Comparison of ENCODE assay signal across 8 mouse cellular contexts in the genomic region with DNA sequence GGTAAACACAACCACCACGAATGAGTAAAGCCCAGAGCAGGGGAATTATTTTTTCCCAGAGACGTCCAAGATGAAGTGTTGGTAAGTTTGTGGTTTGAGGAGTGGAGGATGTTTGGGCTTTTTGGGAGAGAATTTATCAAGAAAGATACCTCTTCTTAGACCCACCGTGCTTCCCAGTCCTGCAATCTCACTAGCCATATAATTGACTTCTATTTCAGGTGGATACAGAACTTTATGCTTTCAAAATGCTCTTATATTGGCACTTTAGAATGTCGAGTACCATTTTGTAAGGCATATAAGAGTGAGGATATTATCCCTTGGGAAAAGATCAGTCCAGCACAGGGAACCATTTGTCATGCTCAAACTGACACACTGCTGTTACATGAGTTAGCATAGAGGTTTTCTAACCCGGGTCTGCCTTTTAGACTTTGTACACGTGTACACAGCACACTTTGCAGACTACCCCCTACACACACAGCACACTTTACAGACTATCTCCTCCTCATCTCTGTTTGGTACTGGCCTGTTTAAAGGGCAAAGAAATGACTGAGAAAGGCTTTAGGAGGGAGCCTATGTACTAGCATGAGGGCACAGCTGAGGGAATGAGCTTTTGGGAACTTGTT. TPM values are rescaled to one million over a fixed set of nuclear protein-coding genes. Genes with fewer than 3 reads are reported as not detected.
DNase-seq lines count a peak whose midpoint lies in the region; ATAC-seq and TF ChIP-seq lines count a peak whose summit lies in the region.

No protein-coding gene starts in this region.

- no peak for TF ChIP-seq EP300 in lung, postnatal 0 days (IDR thresholded peaks at IDR 0.05)

- peak overlapping the region; percentile 94 for H3K27ac ChIP-seq in lung, postnatal 0 days (ENCODE audit: low read length)
- peak overlapping the region; percentile 99 for H3K27ac ChIP-seq in embryonic facial prominence, embryonic 13.5 days
- peak overlapping the region; percentile 99 for H3K27ac ChIP-seq in limb, embryonic 13.5 days
- H3K27ac ChIP-seq in small intestine, adult 2 months (ENCODE audit: insufficient read depth, low read depth, low read length): peak overlapping the region; percentile 52

- no peak for TF ChIP-seq CTCF in lung, postnatal 0 days (IDR thresholded peaks at IDR 0.05)
- no peak for TF ChIP-seq CTCF in small intestine, adult 2 months (IDR thresholded peaks at IDR 0.05; ENCODE audit: extremely low read depth, insufficient read length, insufficient replicate concordance, low read depth, low read length)

- H3K9me3 ChIP-seq in lung, postnatal 0 days (ENCODE audit: low read length): no peaks in the 10 kb centered on the region
- no peaks in the 10 kb centered on the region for H3K9me3 ChIP-seq in embryonic facial prominence, embryonic 13.5 days
- H3K9me3 ChIP-seq in limb, embryonic 13.5 days: no peaks in the 10 kb centered on the region

- H3K27me3 ChIP-seq in lung, postnatal 0 days (replicated peaks; ENCODE audit: insufficient read depth, low read length): no peaks in the 10 kb centered on the region
- no peaks in the 10 kb centered on the region for H3K27me3 ChIP-seq in embryonic facial prominence, embryonic 13.5 days
- H3K27me3 ChIP-seq in limb, embryonic 13.5 days: no peaks in the 10 kb centered on the region
- peaks cover 13% of the 10 kb centered on the region for H3K27me3 ChIP-seq in small intestine, adult 2 months (ENCODE audit: control insufficient read depth, insufficient read depth, low read length)

- H3K4me1 ChIP-seq in lung, postnatal 0 days (ENCODE audit: insufficient read depth, low read depth, low read length): peaks cover 14% of the 10 kb centered on the region; the same call in 1 of the 2 replicates
- H3K4me1 ChIP-seq in embryonic facial prominence, embryonic 13.5 days: peaks cover 52% of the 10 kb centered on the region
- peaks cover 41% of the 10 kb centered on the region for H3K4me1 ChIP-seq in limb, embryonic 13.5 days
- H3K4me1 ChIP-seq in small intestine, adult 2 months (ENCODE audit: control insufficient read depth, insufficient read depth, insufficient read length, low read length): no peaks in the 10 kb centered on the region

- WGBS in lung, postnatal 0 days: 11% methylated on average over 6 of the region's 6 CpGs
- WGBS in embryonic facial prominence, embryonic 13.5 days: 10% methylated on average over 6 of the region's 6 CpGs
- WGBS in limb, embryonic 13.5 days: 4% methylated on average over 6 of the region's 6 CpGs
- 29% methylated on average over 6 of the region's 6 CpGs for WGBS in small intestine, adult 2 months

- TF ChIP-seq POLR2A in small intestine, adult 2 months (IDR thresholded peaks at IDR 0.05; ENCODE audit: low read depth, low read length): no peak

- no peak for DNase-seq in lung, postnatal 0 days (ENCODE audit: low spot score)
- no peak for DNase-seq in lung, postnatal 25 days (ENCODE audit: low spot score)
- no peak for DNase-seq in adrenal gland, adult 2 months
- DNase-seq in urinary bladder, postnatal 14 days (ENCODE audit: low spot score): no peak

- peak overlapping the region; percentile 92 for H3K4me2 ChIP-seq in lung, postnatal 0 days (replicated peaks; ENCODE audit: low read depth, low read length)
- peak overlapping the region; percentile 80 for H3K4me2 ChIP-seq in embryonic facial prominence, embryonic 13.5 days
- peak overlapping the region; percentile 84 for H3K4me2 ChIP-seq in limb, embryonic 13.5 days (replicated peaks)

- H3K4me3 ChIP-seq in lung, postnatal 0 days (ENCODE audit: low read depth, low read length): peak overlapping the region; percentile 77
- peak overlapping the region; percentile 80 for H3K4me3 ChIP-seq in embryonic facial prominence, embryonic 13.5 days
- H3K4me3 ChIP-seq in limb, embryonic 13.5 days: peak overlapping the region; percentile 80
- H3K4me3 ChIP-seq in small intestine, adult 2 months (ENCODE audit: low read depth, low read length): peak overlapping the region; percentile 63

- peak overlapping the region; percentile 57 for H3K9ac ChIP-seq in lung, postnatal 0 days (replicated peaks; ENCODE audit: low read depth)
- peak overlapping the region; percentile 96 for H3K9ac ChIP-seq in embryonic facial prominence, embryonic 13.5 days
- peak overlapping the region; percentile 99 for H3K9ac ChIP-seq in limb, embryonic 13.5 days

- no peaks in the 10 kb centered on the region for H3K36me3 ChIP-seq in lung, postnatal 0 days (ENCODE audit: insufficient read depth, low read length)
- H3K36me3 ChIP-seq in embryonic facial prominence, embryonic 13.5 days: peaks cover 22% of the 10 kb centered on the region
- H3K36me3 ChIP-seq in limb, embryonic 13.5 days: peaks cover 20% of the 10 kb centered on the region
- peaks cover 2% of the 10 kb centered on the region; the same call in 1 of the 2 replicates for H3K36me3 ChIP-seq in small intestine, adult 2 months (ENCODE audit: control insufficient read depth, insufficient read depth, low read length)

- no peak for ATAC-seq in lung, postnatal 0 days
- no peak for ATAC-seq in embryonic facial prominence, embryonic 13.5 days (ENCODE audit: insufficient number of reproducible peaks, insufficient read depth, low FRiP score, low TSS enrichment, low read depth)
- no peak for ATAC-seq in limb, embryonic 13.5 days (ENCODE audit: low FRiP score, low read depth)
- ATAC-seq in granulocyte monocyte progenitor cell, adult 5-6 weeks (replicated peaks; ENCODE audit: poor library complexity, severe bottlenecking): no peak

RNA-seq across cellular contexts. Expression of a gene that starts 0.8 kb away (rescaled TPM):
- polyA plus RNA-seq in lung, postnatal 0 days (2015; fragmentation: Nextera tagmentation; extraction: Ambion mirVana): 53.5 and 55.4 TPM in 2 replicates
- polyA plus RNA-seq in embryonic facial prominence, embryonic 13.5 days (2015; fragmentation: Nextera tagmentation; extraction: Ambion mirVana): 41.2 and 47.7 TPM in 2 replicates
- polyA plus RNA-seq in limb, embryonic 13.5 days (2015; fragmentation: Nextera tagmentation; extraction: Ambion mirVana): 58.3 and 60.0 TPM in 2 replicates
- 10.8 and 31.3 TPM in 2 replicates for polyA plus RNA-seq in small intestine, adult 2 months (2012; rRNA removed)
- 10 to 100 TPM; 12.9 to 24.7 TPM for total RNA-seq in adrenal gland, adult 2 months (2021)
- polyA plus RNA-seq in adrenal gland, adult 2 months (2012; rRNA removed): 13.8 and 14.0 TPM in 2 replicates
- total RNA-seq in granulocyte monocyte progenitor cell, adult 5-6 weeks (2014; fragmentation: Nextera tagmentation): 45.7 and 59.7 TPM in 2 replicates
- total RNA-seq in granulocyte monocyte progenitor cell, adult 5-6 weeks (2017): 30.2 and 31.3 TPM in 2 replicates
